Mouse (Mus musculus) forebrain, embryonic 10.5 days (tissue): Measurements from ENCODE around the gene Csdc2. TPM values are rescaled to one million over a fixed set of nuclear protein-coding genes. Genes with fewer than 3 reads are reported as not detected.
"Not testable (repeated sequence)": the region's sequence is repeated elsewhere in the genome, so short reads cannot be mapped to it uniquely, and the experiment has no call there.

ENCODE experiments used
- DNase-seq: peaks from one replicate; pipeline ENCODE4 v3.0.0-alpha.2; 2017; ENCODE audit warnings: low spot score; ENCODE audit errors: extremely low spot score
- H3K27ac ChIP-seq: fragments of 300-500 bp; sonication (generic); 2 replicates; pipeline ENCODE4 v1.5.1; 2016; ENCODE audit warnings: mild to moderate bottlenecking
- H3K27me3 ChIP-seq: fragments of 300-500 bp; sonication (generic); 2 replicates; pipeline ENCODE4 v1.6.1; 2016; ENCODE audit warnings: mild to moderate bottlenecking; ENCODE audit not compliant: poor library complexity, severe bottlenecking
- H3K36me3 ChIP-seq: fragments of 300-500 bp; sonication (generic); replicated peaks from 2 replicates; pipeline ENCODE4 v1.6.1; 2016; ENCODE audit warnings: mild to moderate bottlenecking, moderate library complexity
- H3K4me1 ChIP-seq: fragments of 300-500 bp; sonication (generic); 2 replicates; pipeline ENCODE4 v1.6.1; 2016
- H3K4me3 ChIP-seq: fragments of 300-500 bp; sonication (generic); 2 replicates; pipeline ENCODE4 v1.5.1; 2016; ENCODE audit warnings: mild to moderate bottlenecking, moderate library complexity
- H3K9me3 ChIP-seq: fragments of 300-500 bp; sonication (generic); 2 replicates; pipeline ENCODE4 v1.6.1; 2016; ENCODE audit warnings: mild to moderate bottlenecking, moderate library complexity
- WGBS: fragments of 180-500 bp; shearing (Covaris S2); methylation state at CpG from one replicate; pipeline ENCODE4 v1.1.7; 2016; 5-methylcytosine and 5-hydroxymethylcytosine counted together
- polyA plus RNA-seq: library from polyadenylated mRNA; unstranded; fragments of >200 nt; fragmentation: Nextera tagmentation; extraction: Ambion mirVana; gene quantifications from 2 replicates; pipeline ENCODE4 v1.2.1, GENCODE M21; 2016

The Csdc2 gene
- polyA plus RNA-seq, 1 experiment from 2014 or later, result 10.7 TPM

DNA sequence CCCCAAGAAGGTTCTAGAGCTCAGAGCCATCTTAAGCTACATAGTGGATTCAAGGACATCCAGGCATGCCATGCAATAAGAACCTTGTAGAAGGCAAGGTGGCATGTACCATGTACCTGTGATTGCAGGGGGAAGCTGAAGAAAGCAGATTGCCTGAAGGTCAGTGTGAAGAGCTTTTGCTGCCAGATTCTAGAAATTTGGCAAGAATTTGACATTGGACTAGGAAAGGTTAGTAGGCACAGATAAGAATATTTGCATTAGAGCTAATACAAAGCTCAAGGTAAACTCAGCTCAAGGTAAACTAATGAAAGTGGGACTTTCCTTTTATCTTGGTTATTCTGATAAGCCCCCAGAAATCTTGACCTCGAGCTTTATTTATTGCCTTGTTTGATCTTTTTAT, 27.7 kb downstream of the Csdc2 start:
- WGBS, result 74% methylated on average over 1 of the region's 1 CpGs
- Histone ChIP-seq H3K36me3 (no peaks in the 10 kb centered on the region), H3K4me3 (no peak overlapping the region), H3K27ac (no peak overlapping the region), H3K27me3 (no peaks in the 10 kb centered on the region), H3K4me1 (peaks cover 35% of the 10 kb centered on the region), H3K9me3 (no peaks in the 10 kb centered on the region)
- no peak for DNase-seq

DNA sequence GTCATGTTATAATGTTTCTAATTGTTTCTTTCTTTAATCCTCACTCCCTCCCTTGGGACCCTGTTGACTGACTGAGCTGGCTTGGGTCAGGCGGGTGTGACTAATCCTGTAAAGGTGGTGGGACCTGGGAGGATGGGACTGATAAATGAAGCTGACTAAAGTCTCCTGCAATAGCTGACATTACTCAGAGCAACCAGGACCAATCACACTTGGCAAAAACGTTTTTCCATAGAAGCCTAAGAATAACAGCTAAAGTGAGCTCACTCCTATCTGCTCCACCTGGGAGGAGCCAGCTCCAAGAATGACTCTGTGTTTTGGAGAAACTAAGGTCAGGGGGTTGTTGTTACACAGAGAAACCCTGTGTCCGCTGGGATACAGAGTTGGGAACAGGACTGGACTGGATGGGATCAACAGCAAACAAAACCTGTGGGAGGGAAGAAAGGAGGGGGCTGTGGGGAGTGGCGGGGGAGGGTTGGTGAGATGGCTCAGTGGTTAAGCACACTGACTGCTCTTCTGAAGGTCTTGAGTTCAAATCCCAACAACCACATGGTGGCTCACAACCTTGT, 28.5 kb downstream of the Csdc2 start:
- no peaks in the 10 kb centered on the region for H3K36me3 ChIP-seq
- H3K4me1 ChIP-seq, result peaks cover 35% of the 10 kb centered on the region
- no peak overlapping the region for H3K27ac ChIP-seq
- no peak overlapping the region for H3K4me3 ChIP-seq
- no peak for DNase-seq
- no peaks in the 10 kb centered on the region for H3K27me3 ChIP-seq
- WGBS, result 61% methylated on average over 4 of the region's 4 CpGs
- H3K9me3 ChIP-seq, result no peaks in the 10 kb centered on the region

DNA sequence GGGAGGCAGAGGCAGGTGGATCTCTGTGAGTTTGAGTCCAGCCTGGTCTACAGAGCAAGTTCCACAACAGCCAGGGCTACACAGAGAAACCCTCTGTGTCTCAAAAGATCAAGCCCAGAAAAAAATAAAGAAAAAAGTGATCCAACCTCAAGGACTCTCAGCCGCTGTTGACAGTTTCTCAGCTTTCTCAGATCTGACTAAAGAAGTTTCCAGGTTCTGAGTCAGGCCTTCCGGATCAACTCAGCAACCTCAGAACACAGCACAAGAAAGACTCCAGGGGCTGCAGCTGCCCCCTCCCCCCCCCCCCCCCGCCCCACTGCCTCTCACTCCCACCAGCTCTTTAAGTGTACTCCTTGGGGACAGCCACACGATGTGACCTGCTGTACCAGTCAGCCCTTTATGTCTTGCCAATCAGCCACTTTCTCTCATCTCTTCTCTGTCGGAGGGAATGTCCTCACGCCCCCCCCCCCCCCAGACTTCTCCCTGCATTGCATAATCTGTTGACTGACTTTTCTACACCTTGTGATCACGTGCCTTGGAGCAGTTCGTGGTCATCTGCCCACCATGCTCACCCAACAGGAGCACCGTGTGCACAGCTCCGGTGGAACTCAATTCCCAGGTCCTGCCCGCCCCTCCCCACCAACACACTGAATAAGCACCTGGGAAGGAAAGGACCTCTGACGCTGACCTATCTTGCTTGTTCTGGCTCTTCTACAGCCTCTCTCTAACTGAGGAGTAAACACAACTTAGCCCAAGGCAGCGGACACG, 29.7 kb downstream of the Csdc2 start:
- Histone ChIP-seq H3K4me3 (no peak overlapping the region), H3K4me1 (peaks cover 24% of the 10 kb centered on the region), H3K36me3 (no peaks in the 10 kb centered on the region), H3K27me3 (no peaks in the 10 kb centered on the region), H3K27ac (no peak overlapping the region), H3K9me3 (no peaks in the 10 kb centered on the region)
- 88% methylated on average over 14 of the region's 14 CpGs for WGBS
- DNase-seq, result no peak

DNA sequence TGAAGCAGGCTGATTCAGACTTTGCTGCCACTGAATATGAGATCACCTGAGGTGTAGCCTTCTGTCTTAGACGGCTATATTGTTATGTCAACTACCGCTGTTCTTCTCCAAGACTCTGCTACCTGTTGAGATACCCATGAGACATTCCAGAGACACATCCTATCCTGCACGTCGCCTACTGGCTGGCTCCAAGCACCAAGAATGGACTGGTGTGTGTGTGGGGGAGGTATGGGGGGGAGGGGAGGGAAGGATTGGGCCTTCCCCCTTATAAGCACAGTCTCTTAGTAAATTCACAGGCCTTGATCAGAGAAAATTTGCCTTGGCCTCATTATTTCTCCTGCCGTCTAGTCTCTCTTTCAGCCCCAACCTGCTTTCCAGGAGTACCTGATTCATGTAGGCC, 31.3 kb downstream of the Csdc2 start:
- H3K4me1 ChIP-seq, result peaks cover 20% of the 10 kb centered on the region
- no peak for DNase-seq
- peaks cover 11% of the 10 kb centered on the region for H3K9me3 ChIP-seq
- H3K4me3 ChIP-seq, result no peak overlapping the region
- no peaks in the 10 kb centered on the region for H3K36me3 ChIP-seq
- no peaks in the 10 kb centered on the region for H3K27me3 ChIP-seq
- H3K27ac ChIP-seq, result peak overlapping the region; percentile 25; the same call in 1 of the 2 replicates
- WGBS, result 92% methylated on average over 5 of the region's 5 CpGs

DNA sequence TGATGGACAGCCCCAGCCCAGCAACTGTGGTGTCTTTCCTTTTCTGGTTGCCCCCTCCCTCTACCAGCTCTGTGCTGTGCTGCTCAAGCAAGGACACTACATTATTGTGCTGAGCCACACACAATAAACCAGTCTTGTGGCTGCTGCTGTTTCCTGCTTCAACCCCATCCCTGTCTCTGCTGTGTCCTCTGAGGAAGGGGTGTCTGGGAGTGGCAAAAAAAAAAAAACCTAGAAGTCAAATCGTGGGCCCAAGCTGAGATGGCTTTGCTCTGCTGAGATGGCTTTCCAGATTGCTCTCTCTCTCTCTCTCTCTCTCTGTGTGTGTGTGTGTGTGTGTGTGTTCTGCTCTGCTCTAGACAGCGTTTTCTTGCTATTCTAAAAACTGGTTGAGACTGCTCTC, 31.9 kb downstream of the Csdc2 start:
- peaks cover 20% of the 10 kb centered on the region for H3K4me1 ChIP-seq
- H3K36me3 ChIP-seq, result no peaks in the 10 kb centered on the region
- no peak for DNase-seq
- H3K27ac ChIP-seq, result 0 out of 2 replicates have a peak overlapping the region, but pooled peaks have one; percentile 25
- H3K4me3 ChIP-seq, result no peak overlapping the region
- WGBS, result 81% methylated on average over 2 of the region's 2 CpGs
- H3K27me3 ChIP-seq, result no peaks in the 10 kb centered on the region
- H3K9me3 ChIP-seq, result peaks cover 15% of the 10 kb centered on the region

DNA sequence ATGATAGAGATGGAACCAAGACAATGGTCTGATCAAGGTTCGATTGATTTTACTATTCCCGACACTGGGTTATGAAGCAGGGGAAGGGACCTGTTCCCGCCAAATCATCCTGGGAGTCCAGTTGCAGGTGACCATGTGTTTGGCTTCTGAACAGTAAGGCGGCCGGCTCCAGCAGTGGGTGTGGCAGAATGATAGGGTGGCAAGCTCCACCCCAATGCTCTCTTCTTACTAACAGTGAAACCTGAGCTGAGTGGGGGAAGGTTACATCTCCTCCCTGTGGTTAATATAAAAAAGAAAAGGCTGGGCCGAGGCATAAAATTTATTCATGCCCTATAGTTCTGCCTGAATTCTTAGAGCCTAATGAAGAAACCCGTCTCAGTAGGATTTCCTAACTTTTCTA, 32.6 kb downstream of the Csdc2 start:
- no peak overlapping the region for H3K4me3 ChIP-seq
- H3K36me3 ChIP-seq, result no peaks in the 10 kb centered on the region
- no peak for DNase-seq
- H3K27me3 ChIP-seq, result no peaks in the 10 kb centered on the region
- 78% methylated on average over 7 of the region's 7 CpGs for whole genome bisulfite sequencing
- peaks cover 15% of the 10 kb centered on the region for H3K9me3 ChIP-seq
- 0 out of 2 replicates have a peak overlapping the region, but pooled peaks have one; percentile 15 for H3K27ac ChIP-seq
- H3K4me1 ChIP-seq, result peaks cover 20% of the 10 kb centered on the region

DNA sequence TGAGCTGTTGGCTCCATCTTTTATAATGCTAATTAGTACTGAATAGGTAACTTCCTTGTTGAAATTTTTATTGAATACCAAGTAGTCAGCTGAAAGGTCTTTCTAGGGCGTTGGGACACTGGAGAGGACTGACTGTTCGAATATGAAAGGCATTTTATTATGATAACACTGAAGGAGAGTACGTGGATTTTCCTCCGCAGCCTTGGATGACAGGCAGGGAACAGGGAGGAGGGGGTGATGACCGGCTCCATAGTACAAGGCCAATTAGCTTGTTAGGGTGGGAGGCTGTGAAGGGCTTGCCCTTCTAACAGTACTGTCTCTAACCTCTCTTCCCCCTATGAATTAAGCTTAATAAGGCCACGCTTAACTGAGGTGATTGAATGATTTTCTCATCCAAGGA, 33.1 kb downstream of the Csdc2 start:
- H3K4me1 ChIP-seq, result peaks cover 20% of the 10 kb centered on the region
- not testable (repeated sequence) for H3K4me3 ChIP-seq, H3K27ac ChIP-seq, H3K36me3 ChIP-seq, H3K27me3 ChIP-seq, DNase-seq
- WGBS, result 80% methylated on average over 6 of the region's 6 CpGs
- peaks cover 15% of the 10 kb centered on the region for H3K9me3 ChIP-seq

DNA sequence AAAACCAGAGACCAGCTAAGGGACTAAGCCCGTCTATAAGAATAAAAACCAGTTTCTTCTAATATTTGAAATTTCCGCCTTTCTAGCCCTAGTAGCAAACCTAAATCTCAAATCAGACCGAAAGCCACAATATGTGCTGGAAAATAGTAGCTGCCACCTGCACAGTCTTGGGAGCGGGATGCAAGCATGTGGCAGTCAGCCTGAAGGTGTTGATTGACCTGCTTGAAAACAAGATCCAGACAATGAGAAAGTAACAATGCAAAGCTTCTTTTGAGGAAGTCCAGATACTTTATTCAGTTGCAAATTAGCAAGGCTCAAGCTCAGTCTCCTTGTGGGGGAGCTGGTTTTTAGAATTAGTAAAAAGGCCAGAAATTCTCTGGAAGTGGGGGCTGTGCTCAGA, 33.9 kb downstream of the Csdc2 start:
- peaks cover 15% of the 10 kb centered on the region for H3K9me3 ChIP-seq
- WGBS, result 89% methylated on average over 4 of the region's 4 CpGs
- H3K4me3 ChIP-seq, H3K27ac ChIP-seq, DNase-seq, H3K27me3 ChIP-seq, H3K36me3 ChIP-seq: not testable (repeated sequence)
- peaks cover 15% of the 10 kb centered on the region for H3K4me1 ChIP-seq

DNA sequence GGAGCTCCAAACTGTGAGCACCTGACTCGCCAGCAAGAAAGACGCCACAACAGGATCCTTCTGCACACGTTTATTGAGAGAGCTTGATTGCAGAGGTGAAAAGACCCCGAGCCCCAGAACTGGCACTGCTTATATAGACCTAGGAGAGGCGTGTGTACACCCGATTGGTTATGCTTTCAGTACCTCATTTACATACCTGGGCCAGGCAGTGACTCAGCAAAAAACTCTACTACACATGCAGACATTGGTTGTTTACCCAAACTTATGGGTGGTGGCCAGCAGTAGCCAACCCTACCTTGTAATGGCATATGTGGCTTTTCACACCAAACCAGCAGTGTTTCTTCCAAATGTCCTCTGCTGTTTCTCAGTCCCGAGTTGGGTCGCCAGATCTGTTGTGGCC, 38.6 kb downstream of the Csdc2 start:
- WGBS, result 92% methylated on average over 8 of the region's 8 CpGs
- H3K4me1 ChIP-seq, H3K36me3 ChIP-seq, H3K27me3 ChIP-seq, DNase-seq, H3K27ac ChIP-seq, H3K4me3 ChIP-seq: not testable (repeated sequence)
- H3K9me3 ChIP-seq, result peaks cover 15% of the 10 kb centered on the region

DNA sequence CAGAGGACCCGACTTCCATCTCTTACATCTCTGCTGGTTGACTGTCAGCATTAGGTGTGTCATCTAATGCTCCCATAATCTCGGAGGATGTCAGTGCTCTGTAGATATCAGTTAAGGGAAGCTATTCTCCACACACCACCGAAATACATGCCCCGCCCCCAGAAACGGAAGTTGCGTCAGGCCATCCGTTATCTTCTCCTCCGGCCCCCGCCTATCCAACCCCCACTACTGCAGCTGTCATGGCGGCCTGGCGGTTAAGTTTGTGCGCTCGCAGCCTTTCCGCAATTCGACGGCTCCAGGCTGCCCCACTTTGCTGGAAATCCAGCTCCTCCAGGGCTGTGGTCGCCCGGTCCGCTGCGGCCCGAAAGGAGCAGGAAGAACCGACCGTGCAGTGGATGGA, 43.8 kb downstream of the Csdc2 start, which contains the start of gene 1700029P11Rik:
TSS of gene 1700029P11Rik (plus strand) at position 220 of the 400 bp plus-strand sequence.
- Histone ChIP-seq H3K36me3 (no peaks in the 10 kb centered on the region), H3K4me1 (peaks cover 9% of the 10 kb centered on the region), H3K27me3 (no peaks in the 10 kb centered on the region), H3K9me3 (no peaks in the 10 kb centered on the region), H3K4me3 (no peak within 1 kb of the TSS), H3K27ac (no peak within 1 kb of the TSS)
- DNase-seq, result no peak
- 94% methylated on average over 23 of the region's 23 CpGs for WGBS

DNA sequence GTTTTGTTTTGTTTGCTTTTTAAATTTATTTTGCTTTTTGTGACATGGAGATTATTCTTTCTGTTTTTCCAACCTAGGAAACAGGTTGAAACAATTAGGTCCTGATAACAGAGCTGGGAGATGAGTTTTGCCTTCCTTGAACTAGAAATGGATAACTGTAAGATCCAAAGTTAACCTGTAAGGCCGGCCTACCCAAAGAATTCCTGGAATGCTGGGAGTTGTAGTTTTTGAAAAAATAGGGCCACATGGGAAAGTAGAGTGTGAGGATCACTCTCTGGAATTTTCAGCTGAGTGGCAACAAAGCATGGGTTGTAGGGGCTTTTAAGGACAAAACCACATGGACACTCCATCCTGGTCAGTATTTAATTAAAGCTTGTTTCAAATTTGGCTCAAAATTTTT, 45.6 kb downstream of the Csdc2 start:
- Histone ChIP-seq H3K36me3 (no peaks in the 10 kb centered on the region), H3K27ac (no peak overlapping the region), H3K27me3 (no peaks in the 10 kb centered on the region), H3K9me3 (no peaks in the 10 kb centered on the region), H3K4me1 (peaks cover 18% of the 10 kb centered on the region), H3K4me3 (no peak overlapping the region)
- 66% methylated on average over 1 of the region's 1 CpGs for WGBS
- no peak for DNase-seq

DNA sequence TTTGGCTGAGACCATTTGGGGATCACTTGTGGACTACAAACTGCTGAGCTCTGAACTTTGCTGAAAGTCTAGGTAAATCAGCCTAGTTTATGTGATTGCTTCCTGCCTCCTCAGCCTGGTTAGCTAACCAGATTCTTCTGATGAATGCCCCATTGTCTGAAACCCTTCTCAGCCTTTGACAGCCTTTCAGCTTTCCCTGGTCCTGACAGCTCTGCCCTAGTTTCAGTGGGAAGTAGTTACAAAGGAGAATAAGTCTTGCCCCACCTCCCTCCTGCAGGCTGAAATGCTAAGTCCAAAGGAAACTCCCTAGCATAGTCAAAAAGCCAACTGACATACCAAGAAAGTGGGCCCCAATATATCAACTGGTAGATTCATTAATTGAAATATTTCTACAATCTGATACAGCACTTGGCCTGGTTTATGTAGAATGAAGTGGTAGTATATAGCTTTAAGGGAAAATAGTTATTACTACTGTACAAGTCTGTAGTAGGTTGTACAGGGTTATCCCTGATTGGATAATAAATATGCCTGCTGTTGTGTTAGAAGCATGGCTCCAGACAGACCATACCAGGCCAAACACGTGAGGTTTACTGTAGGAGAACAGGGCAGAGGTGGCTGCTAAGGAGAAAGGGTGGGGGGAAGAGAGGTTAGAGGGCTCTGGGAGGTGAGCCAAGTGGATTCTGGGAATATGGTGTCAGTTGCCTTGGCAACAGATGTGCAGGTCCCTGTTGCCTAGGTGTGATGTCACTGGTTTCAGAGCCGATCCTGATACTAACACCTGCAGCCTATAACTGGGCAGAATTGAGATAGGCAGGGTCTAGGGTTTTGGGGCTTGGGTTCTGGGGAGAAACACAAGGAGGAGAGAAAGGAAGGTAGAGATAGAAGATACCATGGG, 49.0 kb downstream of the Csdc2 start:
- 73% methylated on average over 2 of the region's 2 CpGs for WGBS

DNA sequence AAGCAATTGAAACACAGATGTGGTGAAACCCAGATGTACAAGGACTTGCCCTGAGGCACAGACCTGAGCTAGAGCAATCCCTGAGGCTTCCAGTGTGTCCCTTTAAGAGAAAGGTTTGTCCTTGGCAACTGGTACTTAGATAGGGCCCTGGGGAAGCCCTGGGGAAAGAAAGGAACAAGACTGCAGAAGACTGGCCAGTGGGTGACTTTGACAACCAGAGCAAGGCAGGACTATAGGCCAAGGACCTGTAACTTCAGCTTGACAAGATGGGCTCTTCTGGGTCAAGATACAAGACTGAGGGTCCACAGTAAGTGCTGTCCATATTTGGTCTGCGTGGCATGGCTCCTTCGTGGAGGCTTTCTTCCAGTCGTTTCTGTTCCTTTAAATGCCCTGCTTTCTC, 51.1 kb downstream of the Csdc2 start, which contains the start of gene Xrcc6:
TSS of gene Xrcc6 (plus strand) at position 190 of the 400 bp plus-strand sequence.
- Histone ChIP-seq H3K27ac (no peak within 1 kb of the TSS), H3K4me3 (no peak within 1 kb of the TSS), H3K36me3 (peaks cover 2% of the 10 kb centered on the region), H3K9me3 (no peaks in the 10 kb centered on the region), H3K27me3 (no peaks in the 10 kb centered on the region), H3K4me1 (peaks cover 22% of the 10 kb centered on the region)
- no peak for DNase-seq
- 83% methylated on average over 3 of the region's 3 CpGs for WGBS

More for the DNA sequence above, 49.0 kb downstream of the Csdc2 start:
- Histone ChIP-seq H3K27me3 (no peaks in the 10 kb centered on the region), H3K4me3 (no peak overlapping the region), H3K9me3 (no peaks in the 10 kb centered on the region), H3K27ac (peak overlapping the region; percentile 63), H3K36me3 (no peaks in the 10 kb centered on the region), H3K4me1 (peaks cover 22% of the 10 kb centered on the region)
- DNase-seq, result no peak
